Mouse (Mus musculus) kidney, postnatal 14 days (tissue): ENCODE measurements around the gene Eif3k.
"Not testable (repeated sequence)": the region's sequence is repeated elsewhere in the genome, so short reads cannot be mapped to it uniquely, and the experiment has no call there.

ENCODE experiments used
- DNase-seq: peaks from one replicate; pipeline ENCODE4 v3.0.0; 2022; ENCODE audit warnings: mixed read lengths

Eif3k gene

GRCm38 (mm10) chr7:28984452-28984851 is 2.8 kb upstream of the Eif3k start:
- no peak for DNase-seq

GRCm38 (mm10) chr7:28983849-28984248 is 2.2 kb upstream of the Eif3k start:
- DNase-seq: no peak

- DNase-seq: no peak
Measured at GRCm38 (mm10) chr7:28983141-28983564, 1.5 kb upstream of the Eif3k start.

GRCm38 (mm10) chr7:28982274-28983013 is 780 bp upstream of the Eif3k start:
- DNase-seq: no peak

- DNase-seq: peak; percentile 77
Measured at GRCm38 (mm10) chr7:28977556-28977955, 4.1 kb downstream of the Eif3k start.

GRCm38 (mm10) chr7:28973025-28973424 is 8.6 kb downstream of the Eif3k start:
- no peak for DNase-seq

GRCm38 (mm10) chr7:28972542-28972985 is 9.1 kb downstream of the Eif3k start:
- DNase-seq: peak; percentile 82

GRCm38 (mm10) chr7:28971770-28972269 is 9.8 kb downstream of the Eif3k start:
- DNase-seq: peak; percentile 62

- no peak for DNase-seq
Measured at GRCm38 (mm10) chr7:28971029-28971428, 10.6 kb downstream of the Eif3k start.

GRCm38 (mm10) chr7:28969672-28970394 is 11.8 kb downstream of the Eif3k start:
- no peak for DNase-seq

- no peak for DNase-seq
Measured at GRCm38 (mm10) chr7:28969271-28969670, 12.4 kb downstream of the Eif3k start.

- DNase-seq: not testable (repeated sequence)
Measured at GRCm38 (mm10) chr7:28968120-28968519, 13.5 kb downstream of the Eif3k start.

GRCm38 (mm10) chr7:28966751-28967505 is 14.7 kb downstream of the Eif3k start:
- no peak for DNase-seq

- no peak for DNase-seq
Measured at GRCm38 (mm10) chr7:28966181-28966580, 15.5 kb downstream of the Eif3k start.

GRCm38 (mm10) chr7:28965346-28965840 is 16.3 kb downstream of the Eif3k start:
- DNase-seq: no peak

GRCm38 (mm10) chr7:28963399-28963923 is 18.2 kb downstream of the Eif3k start:
- DNase-seq: no peak

GRCm38 (mm10) chr7:28961927-28962670 is 19.6 kb downstream of the Eif3k start, which contains the start of gene Actn4:
Gene Actn4 (minus strand): TSS chr7:28962340.
- peak; percentile 100 for DNase-seq

- no peak for DNase-seq
Measured at GRCm38 (mm10) chr7:28961584-28961926, 20.1 kb downstream of the Eif3k start.

- no peak for DNase-seq
Measured at GRCm38 (mm10) chr7:28960354-28961046, 21.2 kb downstream of the Eif3k start.

GRCm38 (mm10) chr7:28959505-28960045 is 22.1 kb downstream of the Eif3k start:
- DNase-seq: no peak

- no peak for DNase-seq
Measured at GRCm38 (mm10) chr7:28958770-28959169, 22.9 kb downstream of the Eif3k start.
